Mouse (Mus musculus) bone marrow macrophage, adult 2 months (primary cell): Measurements from ENCODE around the gene Gm20425. TPM values are rescaled to one million over a fixed set of nuclear protein-coding genes. Genes with fewer than 3 reads are reported as not detected.

Source experiments
- H3K27ac ChIP-seq: 2 replicates; pipeline ENCODE4 v1.5.1; 2012; ENCODE audit warnings: low read depth, low read length; ENCODE audit not compliant: insufficient read depth
- H3K4me1 ChIP-seq: 2 replicates; pipeline ENCODE4 v1.6.1; 2012; ENCODE audit warnings: low read length; ENCODE audit not compliant: control insufficient read depth, insufficient read depth
- H3K4me3 ChIP-seq: 2 replicates; pipeline ENCODE4 v1.5.1; 2012; ENCODE audit warnings: mild to moderate bottlenecking, low read length, moderate library complexity; ENCODE audit not compliant: insufficient read depth
- CTCF ChIP-seq: IDR thresholded peaks from 2 replicates; pipeline ENCODE4 v1.5.1; 2012; ENCODE audit warnings: low read depth, mild to moderate bottlenecking, low read length, moderate library complexity
- POLR2A ChIP-seq: IDR thresholded peaks from 2 replicates; pipeline ENCODE4 v1.6.1; 2012; ENCODE audit warnings: mild to moderate bottlenecking, low read depth, low read length, borderline replicate concordance
- polyA plus RNA-seq: library from polyadenylated mRNA; stranded (reverse); fragments of >200 nt; gene quantifications from 2 replicates; pipeline ENCODE4 v1.2.4, GENCODE M21; 2012; ENCODE audit not compliant: missing spikeins, insufficient read depth, insufficient read length

The Gm20425 gene
- polyA plus RNA-seq, 1 experiment, result 1.5 TPM

- TF ChIP-seq CTCF (no peak), POLR2A (no peak)
- Histone ChIP-seq H3K27ac (no peak overlapping the region), H3K4me1 (peaks cover 16% of the 10 kb centered on the region), H3K4me3 (no peak overlapping the region)
Observed at GRCm38 (mm10) chr9:103239471-103239870, 9.4 kb upstream of the Gm20425 start.

- Histone ChIP-seq H3K27ac (peak overlapping the region; percentile 62), H3K4me1 (peaks cover 42% of the 10 kb centered on the region), H3K4me3 (no peak overlapping the region)
- TF ChIP-seq POLR2A (no peak), CTCF (no peak)
Observed at GRCm38 (mm10) chr9:103234565-103235165, 4.6 kb upstream of the Gm20425 start.

GRCm38 (mm10) chr9:103234059-103234458, 4.0 kb upstream of the Gm20425 start:
- Histone ChIP-seq H3K27ac (peak overlapping the region; percentile 62), H3K4me3 (no peak overlapping the region), H3K4me1 (peaks cover 48% of the 10 kb centered on the region)
- no peak for TF ChIP-seq CTCF
- no peak for TF ChIP-seq POLR2A

GRCm38 (mm10) chr9:103233006-103233395, 2.9 kb upstream of the Gm20425 start:
- no peak for TF ChIP-seq POLR2A
- no peak for TF ChIP-seq CTCF
- H3K4me3 ChIP-seq, result no peak overlapping the region
- H3K27ac ChIP-seq, result no peak overlapping the region

GRCm38 (mm10) chr9:103232232-103233005, 2.3 kb upstream of the Gm20425 start:
- H3K4me3 ChIP-seq, result no peak overlapping the region
- H3K4me1 ChIP-seq, result peaks cover 51% of the 10 kb centered on the region
- TF ChIP-seq CTCF (no peak), POLR2A (no peak)
- H3K27ac ChIP-seq, result no peak overlapping the region

More at GRCm38 (mm10) chr9:103233006-103233395, 2.9 kb upstream of the Gm20425 start:
- peaks cover 51% of the 10 kb centered on the region for H3K4me1 ChIP-seq

- H3K4me1 ChIP-seq, result peaks cover 44% of the 10 kb centered on the region
- peak overlapping the region; percentile 95 for H3K27ac ChIP-seq
- H3K4me3 ChIP-seq, result peak overlapping the region; percentile 72
- TF ChIP-seq POLR2A, result no peak
- no peak for TF ChIP-seq CTCF
Observed at GRCm38 (mm10) chr9:103229037-103229867, 855 bp downstream of the Gm20425 start.

- Histone ChIP-seq H3K4me1 (peaks cover 36% of the 10 kb centered on the region), H3K4me3 (no peak overlapping the region), H3K27ac (no peak overlapping the region)
- no peak for TF ChIP-seq CTCF
- TF ChIP-seq POLR2A, result no peak
Observed at GRCm38 (mm10) chr9:103228370-103229003, 1.6 kb downstream of the Gm20425 start.

- peaks cover 29% of the 10 kb centered on the region for H3K4me1 ChIP-seq
- H3K27ac ChIP-seq, result no peak overlapping the region
- H3K4me3 ChIP-seq, result no peak overlapping the region
- no peak for TF ChIP-seq CTCF
- no peak for TF ChIP-seq POLR2A
Observed at GRCm38 (mm10) chr9:103227760-103228159, 2.3 kb downstream of the Gm20425 start.

GRCm38 (mm10) chr9:103226806-103227205, 3.3 kb downstream of the Gm20425 start:
- TF ChIP-seq CTCF, result no peak
- TF ChIP-seq POLR2A, result no peak
- H3K4me3 ChIP-seq, result no peak overlapping the region
- no peak overlapping the region for H3K27ac ChIP-seq
- H3K4me1 ChIP-seq, result peaks cover 19% of the 10 kb centered on the region
